Mouse (Mus musculus): ENCODE data around the gene Nr2c2. TPM values are rescaled to one million over a fixed set of nuclear protein-coding genes. Genes with fewer than 3 reads are reported as not detected.

Nr2c2 gene
- total RNA-seq, 1 experiment from 2014 or later: 62.5 TPM

- no peak for ATAC-seq (replicated peaks; ENCODE audit: insufficient number of reproducible peaks, low FRiP score, low TSS enrichment, poor library complexity, severe bottlenecking)
These were observed 130.4 kb downstream of the Nr2c2 start for GRCm38 (mm10) chr6:92221604-92222003.

GRCm38 (mm10) chr6:92222021-92222420 lies 130.8 kb downstream of the Nr2c2 start:
- ATAC-seq (replicated peaks; ENCODE audit: insufficient number of reproducible peaks, low FRiP score, low TSS enrichment, poor library complexity, severe bottlenecking): no peak

Other genes with a start within 250 kb of the Nr2c2 start
- gene Ccdc174, start 213.3 kb upstream of the Nr2c2 start, total RNA-seq (2017): 67.8 to 127 TPM (median 94.6 TPM) in 3 replicates
- 0.43 to 2.3 TPM in 2 of 3 replicates, not detected in the other for gene 4930590J08Rik, start 188.6 kb upstream of the Nr2c2 start, total RNA-seq (2017)
- 0.10 to 0.21 TPM in 2 of 3 replicates, not detected in the other for gene Fgd5, start 112.5 kb upstream of the Nr2c2 start, total RNA-seq (2017)
- gene Mrps25, start 92.6 kb downstream of the Nr2c2 start, total RNA-seq (2017): 22.4 to 25.1 TPM (median 23.8 TPM) in 3 replicates
- 22.6 to 29.9 TPM (median 27.0 TPM) in 3 replicates for gene Rbsn, start 123.5 kb downstream of the Nr2c2 start, total RNA-seq (2017)
- gene Trh, start 153.3 kb downstream of the Nr2c2 start, total RNA-seq (2017): not detected in 3 replicates